Mouse (Mus musculus) liver, embryonic 14.5 days (tissue): Measurements from ENCODE around the gene Flot1.

Source experiments
- CTCF ChIP-seq: IDR thresholded peaks from 2 replicates; pipeline ENCODE4 v1.5.1; 2016; ENCODE audit warnings: antibody characterized with exemption, low read depth, control low read depth
- EP300 ChIP-seq: IDR thresholded peaks from 2 replicates; pipeline ENCODE4 v1.6.1; 2016; ENCODE audit warnings: antibody characterized with exemption, low read depth

- TF ChIP-seq CTCF (no peak), EP300 (no peak)
These were observed 20.0 kb upstream of the Flot1 start for GRCm38 (mm10) chr17:35803020-35803419.
